In the genomic region with DNA sequence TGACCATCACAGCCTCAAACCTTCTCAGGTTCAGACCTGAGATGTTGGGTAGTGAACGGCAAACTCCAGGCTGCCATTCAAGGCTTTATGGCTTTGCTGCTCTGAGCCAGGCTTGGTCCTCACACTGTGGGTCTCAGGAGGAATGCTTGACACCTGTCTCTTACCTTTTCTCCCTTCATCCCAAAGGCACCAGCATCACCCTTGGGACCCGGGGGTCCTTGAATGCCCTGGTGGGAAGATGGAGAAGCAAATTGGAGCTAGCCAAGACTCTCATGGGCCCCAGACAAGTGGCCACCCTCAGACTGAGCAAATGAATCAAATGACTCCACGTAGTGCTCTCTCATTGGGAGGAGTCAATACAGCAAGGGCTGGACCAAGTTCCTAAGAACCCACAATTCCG, we compare ENCODE assay signal across 21 mouse cellular contexts. TPM values are rescaled to one million over a fixed set of nuclear protein-coding genes. Genes with fewer than 3 reads are reported as not detected.
DNase-seq lines count a peak whose midpoint lies in the region.
"Had no signal": no experiment of that assay in that cellular context is flagged by ENCODE, and none has a peak within 500 bp of the region (broad histone marks: within the 10 kb centered on the region; RNA-seq: fewer than 3 reads in every experiment).

No protein-coding gene starts in this region.

- H3K27ac ChIP-seq in heart, embryonic 10.5 days = no peak overlapping the region

- no peak overlapping the region for H3K4me3 ChIP-seq in heart, embryonic 10.5 days

- 0 out of 2 replicates have a peak, but pooled peaks cover 1% of the 10 kb centered on the region for H3K27me3 ChIP-seq in heart, embryonic 10.5 days (ENCODE audit: insufficient read depth, poor library complexity, severe bottlenecking)
- H3K27me3 ChIP-seq: Patski had no signal

- peak; percentile 87 for DNase-seq in heart, adult 11 months
- no peak for DNase-seq in heart, postnatal 14 days
- DNase-seq in heart, embryonic 10.5 days (ENCODE audit: low spot score) = peak; percentile 71
- DNase-seq in heart, postnatal 36 days = no peak
- peak; percentile 10 for DNase-seq in urinary bladder, adult 2 months (ENCODE audit: low spot score)
- DNase-seq in urinary bladder, postnatal 14 days (ENCODE audit: low spot score) = no peak
- DNase-seq: adrenal gland, adult 2 months; adrenal gland, adult 8-10 months; adrenal gland, postnatal 10 days; adrenal gland, postnatal 14 days; adrenal gland, postnatal 25 days; adrenal gland, postnatal 36 days; B cell, adult 2 months; cerebellum, adult 11 months; cerebellum, adult 11-12 months; cerebellum, adult 18-20 months had no signal

- WGBS in heart, embryonic 10.5 days = 79% methylated on average over 4 of the region's 4 CpGs

- no peaks in the 10 kb centered on the region for H3K9me3 ChIP-seq in heart, embryonic 10.5 days
- H3K9me3 ChIP-seq: G1E had no signal

- intact Hi-C loops in heart, postnatal 14 days (cut with DNase I) = no loop called here
- intact Hi-C loops in heart, postnatal 36 days (cut with DNase I) = no loop called here

- H3K36me3 ChIP-seq in heart, embryonic 10.5 days = peaks cover 36% of the 10 kb centered on the region
- H3K36me3 ChIP-seq: G1E had no signal

- no peaks in the 10 kb centered on the region for H3K4me1 ChIP-seq in heart, embryonic 10.5 days

RNA-seq across cellular contexts. Expression of a gene that starts 8.3 kb away (rescaled TPM):
- 100 to 1,000 TPM; 142 to 151 TPM for total RNA-seq in heart, postnatal 14 days (2021)
- polyA plus RNA-seq in heart, embryonic 10.5 days (2016; fragmentation: Nextera tagmentation; extraction: Ambion mirVana) = 17.1 and 18.2 TPM in 2 replicates
- 10 to 100 TPM; 69.8 to 78.5 TPM for total RNA-seq in heart, postnatal 36 days (2021)
- 412 and 521 TPM in 2 replicates for polyA plus RNA-seq in urinary bladder, adult 2 months (2012; rRNA removed)
- total RNA-seq: MEL had no signal
- polyA plus RNA-seq: activated CD4-positive, CD25-positive, alpha-beta regulatory T cell, adult 4 months; CD4-positive, CD25-positive, alpha-beta regulatory T cell, adult 4 months; G1E had no signal

Comparison
In these comparisons a context has a peak if more than half of its experiments do, and no peak if none do; other contexts are left out.
1. DNase-seq: peak in heart, adult 11 months (single experiment), heart, embryonic 10.5 days (single experiment) and urinary bladder, adult 2 months (single experiment); none in heart, postnatal 14 days (0 of 2), heart, postnatal 36 days (0 of 2) and urinary bladder, postnatal 14 days (single experiment).